Mouse (Mus musculus): ENCODE results near the gene Snrnp35. TPM values are rescaled to one million over a fixed set of nuclear protein-coding genes. Genes with fewer than 3 reads are reported as not detected.

Gene Snrnp35
- total RNA-seq (2021), result 10 to 100 TPM; 16.1 to 18.7 TPM
- long read RNA-seq, experiment 1, transcript Snrnp35-201 (2 exons, 1,115 nt), result major isoform, 7 of 11 reads
- long read RNA-seq, experiment 1, partial matches to known transcripts, result 0 of 11 reads
- long read RNA-seq, experiment 1, other reads (novel, unspliced or antisense), result 3 of 11 reads
- long read RNA-seq, experiment 2, partial matches to known transcripts, result 0 of 8 reads
- long read RNA-seq, experiment 2, other reads (novel, unspliced or antisense), result 4 of 8 reads

DNA sequence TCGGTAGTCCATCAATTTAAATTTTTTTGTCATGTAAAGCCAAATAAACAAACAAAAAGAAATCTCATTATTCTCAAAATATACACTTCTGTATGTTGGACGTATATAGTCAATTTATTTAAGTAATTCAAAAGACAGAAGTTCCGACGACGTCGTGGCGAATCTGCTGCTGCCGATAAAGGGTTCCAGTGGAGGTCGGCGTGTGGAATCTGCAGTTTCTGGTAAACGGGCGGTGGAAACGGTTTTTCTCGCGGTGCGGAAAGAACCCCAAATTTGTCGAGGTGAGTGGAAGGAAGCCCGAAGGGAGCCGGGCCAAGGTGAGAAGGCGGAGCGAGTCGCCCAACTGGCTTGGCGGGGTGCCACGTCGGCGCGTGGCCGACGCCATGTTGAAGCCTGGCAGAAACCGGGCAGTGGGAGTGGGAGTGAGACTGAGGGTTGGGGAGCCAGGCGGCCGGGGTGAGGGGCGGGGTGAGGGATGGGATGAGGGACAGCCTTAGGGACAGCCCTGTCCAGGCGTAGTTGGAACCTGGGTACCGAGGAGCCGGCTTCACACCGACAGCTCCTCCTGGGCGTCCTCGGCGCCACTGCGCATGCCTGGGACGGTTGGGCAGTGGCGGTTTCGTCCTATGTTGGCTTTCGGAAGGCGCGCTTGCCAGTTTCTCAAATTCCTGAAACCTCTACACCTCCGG, at the start of gene Snrnp35:
Gene Snrnp35, plus strand, starts transcription at position 169 of the 689 bp plus-strand sequence.
- peak; percentile 95 for DNase-seq

- no peak for DNase-seq
Observed at GRCm38 (mm10) chr5:124438229-124438628, 44.7 kb upstream of the Snrnp35 start.

- no peak for DNase-seq
Observed at GRCm38 (mm10) chr5:124438746-124439145, 44.2 kb upstream of the Snrnp35 start.

DNA sequence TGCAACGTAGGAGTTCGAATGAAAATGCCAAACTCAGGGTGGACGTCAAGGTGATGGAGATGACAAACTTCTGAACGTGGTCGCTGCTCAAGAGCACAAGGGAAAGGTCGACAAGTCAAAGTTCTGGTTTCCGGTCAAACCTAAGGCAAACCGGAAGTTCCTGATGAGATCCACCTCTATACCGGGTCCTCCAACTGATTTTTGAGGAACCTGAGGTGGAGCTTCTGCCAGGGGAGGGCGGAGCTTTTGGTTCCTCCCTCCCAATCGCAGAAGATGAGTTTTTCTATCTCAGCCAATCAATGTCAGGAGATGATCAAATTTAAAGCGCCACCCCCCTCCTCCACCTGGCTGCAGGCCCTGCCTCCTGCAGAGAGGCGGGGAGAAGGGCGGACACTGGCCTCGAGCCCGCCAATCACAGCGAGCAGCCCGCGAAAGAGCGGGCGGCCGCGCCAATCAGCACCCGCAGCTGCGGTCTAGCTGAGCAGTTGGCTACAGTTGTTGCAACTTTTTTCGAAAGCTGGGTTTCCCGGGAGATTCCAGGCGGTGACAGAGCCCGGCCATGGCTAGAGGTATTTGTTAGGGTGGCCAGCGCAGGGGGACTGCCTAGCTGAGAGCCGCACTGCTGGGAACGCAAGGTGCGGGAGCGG, 43.4 kb upstream of the Snrnp35 start, which contains the start of gene Kmt5a:
Gene Kmt5a, plus strand, starts transcription at position 484 of the 647 bp plus-strand sequence.
- peak; percentile 97 for DNase-seq

GRCm38 (mm10) chr5:124440094-124440701, 42.7 kb upstream of the Snrnp35 start:
- DNase-seq, result no peak

GRCm38 (mm10) chr5:124442628-124443027, 40.3 kb upstream of the Snrnp35 start:
- no peak for DNase-seq

- DNase-seq, result no peak
Observed at GRCm38 (mm10) chr5:124444208-124444607, 38.7 kb upstream of the Snrnp35 start.

- DNase-seq, result peak; percentile 86
Observed at GRCm38 (mm10) chr5:124444661-124445561, 38.0 kb upstream of the Snrnp35 start.

GRCm38 (mm10) chr5:124445621-124446293, 37.2 kb upstream of the Snrnp35 start:
- DNase-seq, result peak; percentile 68

DNA sequence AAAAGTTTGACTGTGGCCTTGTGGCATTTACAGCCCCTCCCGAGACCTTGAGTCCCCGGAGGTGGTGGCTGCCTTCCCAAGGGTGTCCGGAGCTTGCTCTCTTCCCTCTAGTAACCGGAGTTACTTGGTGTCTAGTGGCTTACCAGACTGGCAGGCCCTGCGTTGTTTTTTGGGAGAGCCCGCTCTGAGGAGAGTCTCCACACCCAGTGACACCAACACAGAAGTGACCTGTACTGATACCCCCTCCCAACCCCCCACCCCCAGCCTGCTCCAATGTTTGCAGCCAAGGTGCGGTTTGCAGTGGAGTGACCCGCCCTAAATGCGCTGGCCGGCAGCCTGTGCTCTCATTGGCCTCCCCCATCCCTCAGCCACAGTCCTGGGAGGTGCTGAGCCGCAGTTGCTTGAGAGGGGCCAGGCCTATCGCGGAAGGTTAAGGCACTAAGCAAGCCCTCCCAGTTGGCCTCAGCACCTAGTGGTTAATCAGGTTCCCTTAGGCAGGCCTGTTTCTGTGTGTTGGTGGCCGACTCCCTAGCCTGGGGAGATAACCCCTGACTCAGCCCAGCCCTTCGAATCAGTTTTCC, 36.5 kb upstream of the Snrnp35 start:
- peak; percentile 82 for DNase-seq

- DNase-seq, result peak; percentile 50
Observed at GRCm38 (mm10) chr5:124449494-124449893, 33.4 kb upstream of the Snrnp35 start.

- no peak for DNase-seq
Observed at GRCm38 (mm10) chr5:124450051-124450450, 32.9 kb upstream of the Snrnp35 start.

GRCm38 (mm10) chr5:124450641-124451340, 32.1 kb upstream of the Snrnp35 start:
- no peak for DNase-seq

- DNase-seq, result no peak
Observed at GRCm38 (mm10) chr5:124452494-124453228, 30.3 kb upstream of the Snrnp35 start.

- no peak for DNase-seq
Observed at GRCm38 (mm10) chr5:124453339-124454081, 29.4 kb upstream of the Snrnp35 start.

- DNase-seq, result no peak
Observed at GRCm38 (mm10) chr5:124454082-124454419, 28.9 kb upstream of the Snrnp35 start.

- DNase-seq, result no peak
Observed at GRCm38 (mm10) chr5:124456762-124457161, 26.2 kb upstream of the Snrnp35 start.

DNA sequence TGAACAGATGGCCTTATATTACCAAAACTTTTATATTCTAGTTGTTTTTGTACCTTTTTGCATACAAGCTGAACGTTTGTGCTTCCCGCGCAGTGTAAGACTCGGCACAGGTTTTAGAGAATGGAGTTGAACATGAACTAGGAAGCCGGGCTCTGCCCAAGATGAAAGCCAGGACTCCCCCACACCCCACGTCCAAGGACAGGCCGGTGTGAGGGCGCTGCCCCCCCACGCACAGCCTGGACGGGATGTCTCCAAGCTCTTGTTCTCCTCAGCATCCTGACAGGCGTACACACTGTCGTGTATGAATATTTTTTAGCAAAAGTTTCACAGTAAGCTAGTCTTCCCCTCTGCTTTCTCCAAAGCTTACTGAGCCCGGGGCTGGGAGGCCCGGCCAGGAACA, 22.0 kb upstream of the Snrnp35 start:
- peak; percentile 59 for DNase-seq
